Mouse (Mus musculus) heart, adult 2 months (tissue): ENCODE measurements at regions not wholly inside any gene's neighbourhood (a gene's known extent, or its start where the extent isn't known, plus 50 kb on each side); places are given as distances from the start of the nearest gene placed in this dataset.

ENCODE experiments used
- CTCF ChIP-seq: fragments of 200-600 bp; IDR thresholded peaks from 2 replicates; pipeline ENCODE4 v1.8.1; 2022; ENCODE audit warnings: antibody characterized with exemption, mild to moderate bottlenecking, moderate library complexity
- EP300 ChIP-seq: fragments of 200-500 bp; IDR thresholded peaks from 2 replicates; pipeline ENCODE4 v1.6.1; 2011; ENCODE audit warnings: low read depth, low read length, control low read depth; ENCODE audit not compliant: insufficient read depth
- POLR2A ChIP-seq: fragments of 200-500 bp; IDR thresholded peaks from 2 replicates; pipeline ENCODE4 v1.6.1; 2011; ENCODE audit warnings: mild to moderate bottlenecking, low read depth, low read length, control low read depth; ENCODE audit not compliant: insufficient read depth

DNA sequence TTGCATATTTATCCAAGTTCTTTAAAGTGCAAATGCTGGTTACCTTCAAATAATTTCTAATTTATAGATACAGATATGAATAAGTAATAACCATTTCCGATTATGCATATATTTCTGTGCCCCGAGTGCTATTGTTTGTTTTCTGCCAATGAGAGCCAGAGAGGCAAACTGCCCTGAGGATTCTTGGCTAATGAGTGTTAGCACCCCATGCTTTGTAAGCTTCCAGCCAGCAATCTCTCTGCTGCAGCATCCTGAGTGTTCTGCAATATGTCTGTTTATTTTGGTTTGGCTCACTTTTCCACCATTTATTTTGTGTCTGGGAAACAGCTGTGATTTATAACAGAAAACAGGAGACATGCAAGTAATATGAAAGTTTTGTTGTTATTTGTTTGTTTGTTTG lies 178.1 kb downstream of the 9330182O14Rik start:
- TF ChIP-seq CTCF: no peak
- TF ChIP-seq EP300: no peak
- TF ChIP-seq POLR2A: no peak
